Mouse (Mus musculus) stomach, postnatal 0 days (tissue): ENCODE measurements at regions not wholly inside any gene's neighbourhood (a gene's known extent, or its start where the extent isn't known, plus 50 kb on each side); places are given as distances from the start of the nearest gene placed in this dataset.

Source experiments
- ATAC-seq: fragments of 200-750 bp; cut with Nextera tagmentation; 2 replicates; pipeline ENCODE4 v1.8.0; 2017; ENCODE audit not compliant: low FRiP score, low TSS enrichment
- DNase-seq: peaks from one replicate; pipeline ENCODE4 v3.0.0-alpha.2; 2016; ENCODE audit warnings: low spot score
- H3K27ac ChIP-seq: fragments of 300-500 bp; sonication (generic); replicated peaks from 2 replicates; pipeline ENCODE4 v1.5.1; 2014; ENCODE audit warnings: mild to moderate bottlenecking, control low read depth
- H3K27me3 ChIP-seq: fragments of 300-500 bp; sonication (generic); 2 replicates; pipeline ENCODE4 v1.6.1; 2014; ENCODE audit warnings: low read length; ENCODE audit not compliant: control insufficient read depth, insufficient read depth
- H3K36me3 ChIP-seq: fragments of 300-500 bp; sonication (generic); 2 replicates; pipeline ENCODE4 v1.6.1; 2014; ENCODE audit warnings: low read length, mixed read lengths; ENCODE audit not compliant: control insufficient read depth, insufficient read depth
- H3K4me1 ChIP-seq: fragments of 300-500 bp; sonication (generic); replicated peaks from 2 replicates; pipeline ENCODE4 v1.6.1; 2014; ENCODE audit warnings: antibody characterized with exemption; ENCODE audit not compliant: control insufficient read depth, insufficient read depth
- H3K4me2 ChIP-seq: fragments of 300-500 bp; sonication (generic); replicated peaks from 2 replicates; pipeline ENCODE4 v1.6.1; 2014; ENCODE audit warnings: low read depth, mild to moderate bottlenecking, control low read depth, moderate library complexity
- H3K4me3 ChIP-seq: fragments of 300-500 bp; sonication (generic); 2 replicates; pipeline ENCODE4 v1.5.1; 2014; ENCODE audit warnings: low read depth, low read length, control low read depth
- H3K9ac ChIP-seq: fragments of 300-500 bp; sonication (generic); 2 replicates; pipeline ENCODE4 v1.6.1; 2014; ENCODE audit warnings: mild to moderate bottlenecking, low read length, control low read depth, mixed read lengths
- H3K9me3 ChIP-seq: fragments of 300-500 bp; sonication (generic); 2 replicates; pipeline ENCODE4 v1.6.1; 2016; ENCODE audit warnings: low read length; ENCODE audit not compliant: control insufficient read depth
- CTCF ChIP-seq: IDR thresholded peaks from 2 replicates; pipeline ENCODE4 v1.5.1; 2016; ENCODE audit warnings: antibody characterized with exemption, low read depth, mild to moderate bottlenecking, moderate library complexity
- EP300 ChIP-seq: optimal IDR thresholded peaks from 2 replicates; pipeline ENCODE3; 2016; ENCODE audit warnings: antibody characterized with exemption
- WGBS: fragments of 180-500 bp; shearing (Covaris S2); extraction: QIAGEN DNeasy Blood & Tissue Kit; methylation state at CpG from one replicate; pipeline ENCODE4 v1.1.7; 2014; 5-methylcytosine and 5-hydroxymethylcytosine counted together

DNA sequence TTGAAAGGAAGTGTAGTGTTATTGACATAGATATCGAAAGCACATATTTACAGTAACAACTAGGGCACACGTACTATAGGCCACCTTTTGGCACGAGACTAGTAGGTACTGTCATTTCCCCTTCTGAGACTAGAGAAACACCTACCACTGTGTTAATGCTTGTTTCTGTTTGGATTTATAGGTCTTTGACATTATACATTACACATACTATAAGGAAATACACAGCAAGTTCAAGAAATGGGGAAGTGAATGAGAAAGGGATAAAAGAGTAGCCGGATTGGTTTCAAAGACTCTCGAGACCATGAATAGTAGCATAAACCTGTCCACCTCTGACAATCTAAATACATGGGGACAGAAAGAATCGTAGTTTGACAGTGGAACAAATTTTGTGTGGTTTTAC lies 900.3 kb upstream of the Pot1a start:
- no peak for TF ChIP-seq CTCF
- no peak for TF ChIP-seq EP300
- H3K9ac ChIP-seq: no peak overlapping the region
- DNase-seq (no peak), ATAC-seq (peak; percentile 69; the same call in 1 of the 2 replicates)
- no peaks in the 10 kb centered on the region for H3K9me3 ChIP-seq
- no peak overlapping the region for H3K4me2 ChIP-seq
- no peaks in the 10 kb centered on the region for H3K27me3 ChIP-seq
- H3K27ac ChIP-seq: no peak overlapping the region
- no peaks in the 10 kb centered on the region for H3K36me3 ChIP-seq
- no peaks in the 10 kb centered on the region for H3K4me1 ChIP-seq
- WGBS: 55% methylated on average over 6 of the region's 6 CpGs
- H3K4me3 ChIP-seq: no peak overlapping the region

DNA sequence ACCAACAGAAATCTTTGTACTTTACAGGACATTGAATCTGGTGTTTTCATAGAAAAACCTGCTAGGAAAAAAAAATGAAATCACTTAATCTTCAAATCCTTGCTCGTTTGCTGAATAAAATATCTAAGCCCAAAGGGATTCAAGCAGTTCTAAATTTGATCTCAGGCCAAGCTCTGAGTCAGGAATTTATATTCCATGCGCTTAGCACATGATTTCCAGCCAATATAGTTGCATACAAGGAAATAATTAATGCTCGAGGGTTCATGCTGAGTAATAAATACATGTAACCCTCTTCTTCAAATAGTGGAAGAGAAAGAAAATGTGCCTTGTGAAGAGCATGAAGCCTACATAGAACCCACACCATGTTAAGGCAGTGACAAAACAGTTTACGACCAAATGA lies 899.8 kb upstream of the Pot1a start:
- ATAC-seq (peak; percentile 38; the same call in 1 of the 2 replicates), DNase-seq (no peak)
- no peaks in the 10 kb centered on the region for H3K4me1 ChIP-seq
- no peaks in the 10 kb centered on the region for H3K9me3 ChIP-seq
- TF ChIP-seq EP300 (no peak), CTCF (no peak)
- H3K4me2 ChIP-seq: no peak overlapping the region
- WGBS: 23% methylated on average over 4 of the region's 4 CpGs
- no peak overlapping the region for H3K27ac ChIP-seq
- H3K4me3 ChIP-seq: no peak overlapping the region
- H3K27me3 ChIP-seq: no peaks in the 10 kb centered on the region
- H3K36me3 ChIP-seq: no peaks in the 10 kb centered on the region
- H3K9ac ChIP-seq: no peak overlapping the region

DNA sequence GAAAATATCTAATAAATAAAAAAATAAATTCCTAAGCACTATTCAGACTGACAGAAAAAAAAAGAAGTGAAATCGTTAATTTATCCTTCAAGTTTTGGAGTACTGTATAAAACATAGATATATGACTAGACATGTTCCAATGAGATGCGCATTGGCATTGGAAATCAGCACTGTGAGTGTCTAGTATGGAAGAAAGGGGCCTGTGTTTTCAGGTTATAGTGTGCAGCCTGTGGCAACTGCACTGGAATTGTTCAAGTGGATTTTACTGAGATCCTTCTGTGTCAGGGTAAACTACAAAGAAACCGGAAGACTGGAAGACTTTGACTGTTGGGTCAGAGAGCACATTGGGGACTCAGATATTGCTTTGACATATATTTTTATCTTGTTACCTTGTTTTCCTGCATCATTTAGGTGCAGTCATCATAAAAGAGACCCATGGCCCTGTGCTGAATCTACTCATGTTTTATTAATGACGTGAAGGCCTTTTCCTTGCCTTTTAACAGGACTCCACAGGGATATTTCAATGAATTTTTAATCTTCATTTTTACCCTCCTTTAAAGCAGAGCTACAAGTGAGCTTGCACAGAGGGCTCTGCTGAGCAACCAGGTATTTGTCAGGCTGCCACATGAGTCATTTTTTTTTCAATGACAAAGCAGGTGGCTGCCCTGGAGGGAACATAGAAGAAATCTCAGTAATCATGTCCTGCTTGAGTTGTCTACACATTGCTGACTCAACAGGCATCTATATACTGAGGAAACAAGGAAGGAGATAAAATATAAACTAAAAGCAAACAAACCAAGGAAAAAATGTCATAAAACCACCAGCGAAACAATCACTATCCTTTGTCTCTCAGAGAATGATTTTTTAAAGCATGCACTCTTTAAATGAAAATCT lies 899.2 kb upstream of the Pot1a start:
- TF ChIP-seq CTCF (no peak), EP300 (no peak)
- Histone ChIP-seq H3K27me3 (no peaks in the 10 kb centered on the region), H3K36me3 (no peaks in the 10 kb centered on the region), H3K4me3 (no peak overlapping the region), H3K9ac (no peak overlapping the region), H3K4me1 (no peaks in the 10 kb centered on the region), H3K9me3 (no peaks in the 10 kb centered on the region), H3K4me2 (no peak overlapping the region), H3K27ac (no peak overlapping the region)
- DNase-seq (peak; percentile 14), ATAC-seq (peak; percentile 85)
- 67% methylated on average over 5 of the region's 5 CpGs for WGBS
